Mouse (Mus musculus) frontal cortex, postnatal 36 days (tissue): Measurements from ENCODE around the gene Aldh3b3.
A peak's percentile ranks its signal among the peaks of the same experiment; 100 is the strongest.
"Not testable (repeated sequence)": the region's sequence is repeated elsewhere in the genome, so short reads cannot be mapped to it uniquely, and the experiment has no call there.

Source experiments
- DNase-seq, 2 experiments: peaks; one replicate each; pipeline ENCODE4 v3.0.0; 2022; ENCODE audit warnings: low spot score in 2 of 2

The Aldh3b3 gene

DNA sequence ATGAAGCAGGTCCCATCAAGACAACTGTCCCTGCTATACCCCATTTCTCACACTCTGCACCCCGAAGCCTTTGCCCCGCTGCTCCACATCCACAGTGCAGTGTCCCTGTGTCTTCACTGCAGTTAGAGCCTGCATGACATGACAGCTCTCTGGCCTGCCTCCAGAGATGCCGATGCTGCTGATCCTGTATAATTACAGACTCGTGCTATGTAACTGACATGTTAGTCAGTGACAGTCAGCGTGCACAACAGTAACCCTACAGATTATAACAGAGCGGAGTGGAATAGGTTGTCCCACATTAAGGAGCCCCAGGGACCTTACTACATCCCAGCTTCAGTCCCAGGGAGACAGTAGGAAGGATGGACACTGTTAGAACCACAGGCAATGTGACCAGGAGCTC lies 16.2 kb downstream of the Aldh3b3 start:
- DNase-seq = not testable (repeated sequence)

DNA sequence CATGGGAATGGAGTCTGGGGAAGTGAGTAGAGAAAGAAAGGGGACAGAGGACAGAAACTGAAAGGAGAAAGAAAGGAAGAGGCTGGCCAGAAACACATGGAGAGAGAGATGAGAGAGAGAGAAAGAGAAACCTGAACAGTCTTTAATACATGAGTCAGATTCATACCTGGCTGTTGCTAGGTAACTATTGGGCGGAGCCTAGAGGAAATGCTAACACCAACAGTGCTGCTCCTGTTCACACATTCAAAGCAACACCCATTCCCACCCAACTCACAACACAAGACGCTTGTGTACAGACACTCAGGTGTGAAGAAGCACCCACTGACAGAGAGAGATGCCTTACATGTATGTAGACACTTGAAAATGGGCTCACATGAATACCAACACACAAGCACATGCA lies 17.4 kb downstream of the Aldh3b3 start:
- no peak for DNase-seq

DNA sequence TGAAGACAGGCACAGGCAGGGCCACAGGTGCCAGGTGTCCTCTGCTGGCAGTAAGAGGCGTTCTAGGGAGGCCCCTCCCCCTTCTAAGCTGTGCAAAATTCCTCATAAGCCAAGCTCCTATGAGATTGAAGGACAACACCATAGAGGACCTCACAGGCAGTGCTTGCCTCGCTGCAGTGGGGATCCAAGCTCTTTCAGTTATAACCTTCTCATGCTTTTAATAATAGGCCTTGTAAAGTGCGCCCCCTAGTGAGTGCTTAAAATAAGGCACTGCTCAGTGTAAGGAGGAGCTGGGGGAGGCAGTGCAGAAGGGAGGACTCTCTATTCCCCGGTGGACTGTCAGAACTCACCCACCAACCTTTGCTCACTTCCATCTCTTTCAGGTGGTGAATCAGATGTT lies 21.9 kb downstream of the Aldh3b3 start:
- DNase-seq = peak; percentile 69 to 87

DNA sequence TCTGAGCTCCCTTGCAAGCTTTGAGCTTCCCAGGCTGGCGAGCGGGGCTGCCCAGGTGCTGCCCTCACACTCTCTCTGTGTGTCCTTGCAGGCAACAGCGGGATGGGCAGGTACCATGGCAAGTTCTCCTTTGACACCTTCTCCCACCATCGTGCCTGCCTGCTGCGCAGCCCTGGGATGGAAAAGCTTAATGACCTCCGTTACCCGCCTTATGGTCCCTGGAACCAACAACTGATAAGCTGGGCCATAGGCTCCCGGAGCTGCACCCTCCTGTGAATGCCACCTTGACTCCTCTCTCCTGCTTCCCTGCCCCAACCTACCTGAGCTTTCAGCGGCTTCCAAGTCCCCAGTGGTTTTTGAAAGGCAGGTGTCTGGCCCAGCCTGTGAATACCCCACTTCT lies 22.5 kb downstream of the Aldh3b3 start:
- no peak for DNase-seq

DNA sequence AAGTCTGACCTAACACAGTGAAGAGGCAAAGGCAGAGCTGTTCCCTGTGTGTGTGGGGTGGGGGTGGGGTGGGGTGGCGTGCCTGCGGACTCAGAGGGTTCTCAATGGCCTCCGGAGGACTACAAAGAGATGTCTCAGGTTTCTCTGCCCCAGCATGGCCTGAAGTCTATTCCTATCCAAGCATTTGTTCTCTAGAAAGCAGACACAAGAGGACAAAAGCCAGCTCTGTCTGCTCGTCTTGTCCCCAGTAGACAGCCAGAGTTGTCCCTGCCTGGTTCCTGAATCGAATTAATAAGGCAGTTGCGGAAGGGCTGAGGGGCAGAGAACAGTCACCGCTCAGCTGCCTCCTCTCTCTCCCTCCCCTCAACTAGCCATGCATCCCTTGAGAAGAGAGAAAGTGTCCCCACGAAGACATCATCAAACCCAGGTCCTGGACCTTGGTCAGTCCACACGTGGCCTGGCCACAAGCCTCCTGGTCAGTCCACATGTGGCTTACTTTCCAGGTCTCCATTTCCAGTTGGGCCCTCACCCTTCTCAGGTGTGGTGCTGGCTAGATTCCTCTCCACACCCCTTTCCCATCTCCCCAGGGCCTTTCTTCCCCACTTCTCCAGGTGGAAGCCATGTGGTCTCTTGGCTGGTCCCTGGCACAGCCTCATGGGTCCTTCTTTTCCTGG lies 25.2 kb downstream of the Aldh3b3 start:
- no peak for DNase-seq

DNA sequence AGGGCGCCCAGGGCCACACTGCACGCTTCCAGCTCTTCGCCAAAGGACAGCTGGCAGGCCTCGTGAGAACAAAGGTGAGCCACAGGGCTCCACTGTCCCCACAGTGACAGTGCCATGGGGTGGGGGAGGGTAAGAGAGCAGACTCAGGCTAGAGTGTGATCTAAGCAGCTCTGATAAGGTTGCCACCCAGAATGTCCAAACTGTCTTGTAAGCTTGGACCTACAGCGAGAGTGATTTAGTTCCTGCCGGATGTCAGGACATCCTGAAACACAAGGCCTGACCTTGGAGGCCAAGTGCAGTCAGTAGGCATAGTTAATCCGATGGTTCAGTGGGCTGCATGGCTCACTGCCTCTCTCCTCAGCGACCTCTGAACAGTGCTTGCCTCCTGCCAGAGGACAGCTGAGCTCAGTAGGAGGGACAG lies 26.8 kb downstream of the Aldh3b3 start:
- DNase-seq = no peak

DNA sequence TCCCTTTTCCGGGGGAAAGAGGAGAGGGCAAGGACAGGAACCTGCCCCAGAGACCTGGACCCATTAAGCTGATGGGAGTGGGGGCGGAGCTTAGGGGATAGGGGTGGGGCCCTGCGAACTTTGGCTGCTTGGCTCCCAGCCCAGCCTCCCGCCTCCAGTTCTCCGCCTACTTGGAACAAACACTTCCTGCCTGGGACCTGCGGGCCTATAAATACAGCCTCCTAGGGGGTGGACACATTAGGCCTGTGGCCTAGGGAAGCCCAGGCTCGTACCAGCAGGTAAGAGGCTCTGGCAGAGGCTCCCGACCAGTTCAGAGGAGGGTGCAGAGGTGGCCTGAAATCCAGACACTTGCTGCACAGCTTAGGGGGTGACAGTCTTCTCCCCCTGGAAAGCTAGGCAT lies 27.9 kb downstream of the Aldh3b3 start, which contains the start of gene Acy3:
Gene Acy3 (plus strand): TSS at position 237 of the 400 bp plus-strand sequence.
- DNase-seq = peak; percentile 57 to 58

DNA sequence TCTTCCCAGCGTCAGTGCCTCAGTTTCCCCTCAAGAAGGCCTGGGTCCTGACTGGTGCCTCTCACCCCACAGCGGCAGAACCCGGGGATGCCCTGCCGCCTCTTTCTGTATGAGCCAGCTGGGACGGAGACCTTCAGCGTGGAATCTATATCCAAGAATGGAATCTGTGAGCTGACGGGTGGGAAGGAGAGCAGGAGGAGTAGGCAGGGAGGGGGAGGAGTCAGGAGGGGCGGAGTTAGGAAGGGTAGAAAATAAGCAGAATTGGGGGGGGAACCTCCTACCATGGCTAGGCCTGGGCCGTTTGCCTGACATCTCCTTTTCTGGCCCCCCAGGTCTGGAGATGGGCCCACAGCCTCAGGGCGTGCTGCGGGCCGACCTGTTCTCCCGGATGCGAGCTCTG lies 29.6 kb downstream of the Aldh3b3 start:
- no peak for DNase-seq

DNA sequence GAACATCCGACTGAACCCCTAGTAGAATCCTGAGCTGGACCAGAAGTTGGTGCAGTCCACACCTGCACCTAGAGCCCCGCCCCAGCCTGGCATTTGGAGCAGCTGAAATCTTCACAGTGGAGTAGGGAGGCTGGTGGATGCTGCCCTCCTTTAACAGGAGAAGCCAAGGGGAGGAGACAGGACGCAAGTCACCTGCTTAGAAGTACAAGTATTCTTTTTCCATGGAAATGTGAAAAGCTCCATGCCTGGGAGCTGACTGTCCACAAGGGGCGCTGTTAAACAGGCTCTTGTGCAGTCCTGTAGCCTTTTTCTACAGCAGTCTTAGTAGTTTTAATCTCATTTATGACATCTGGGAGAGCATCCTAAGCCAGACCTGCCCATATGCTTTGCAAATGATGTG lies 30.3 kb downstream of the Aldh3b3 start:
- DNase-seq = no peak

DNA sequence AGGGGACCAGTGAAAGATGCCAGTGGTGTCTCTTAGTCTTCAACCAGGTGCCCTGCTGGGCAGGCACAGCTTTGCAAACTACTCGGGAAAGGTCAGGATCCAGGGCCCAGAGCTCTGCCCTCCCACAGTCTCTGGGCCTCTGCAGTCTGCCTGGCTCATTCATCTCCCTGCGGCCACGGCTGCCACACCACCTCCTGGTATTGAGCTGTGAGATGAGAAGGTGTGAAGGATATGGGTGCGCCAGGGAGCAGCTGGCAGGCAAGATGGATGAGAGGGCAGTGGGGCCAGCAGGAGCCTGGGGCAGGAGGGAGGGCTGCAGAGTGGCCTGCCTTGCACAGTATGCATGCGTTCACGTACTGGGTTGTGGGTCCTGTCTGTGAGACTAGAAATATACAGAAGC lies 32.4 kb downstream of the Aldh3b3 start:
- DNase-seq = no peak

DNA sequence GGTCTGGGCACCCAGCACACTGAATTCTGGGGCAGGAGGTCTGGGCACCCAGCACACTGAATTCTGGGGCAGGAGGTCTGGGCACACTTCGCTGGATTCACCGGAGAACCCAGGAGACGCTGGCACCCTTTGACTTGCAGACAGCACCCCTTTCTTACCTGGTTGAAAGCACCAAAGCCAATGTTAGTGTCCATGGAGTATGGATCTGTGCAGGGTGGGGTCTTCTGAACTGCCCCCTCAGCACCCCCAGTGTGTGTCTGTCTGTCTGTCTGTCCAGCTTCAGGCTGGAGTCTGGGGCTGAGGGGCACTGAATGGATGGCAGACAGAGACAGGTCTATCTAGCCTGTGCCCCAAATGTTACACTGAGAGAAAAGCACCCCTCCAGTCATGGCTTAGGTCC lies 33.1 kb downstream of the Aldh3b3 start:
- DNase-seq = no peak

DNA sequence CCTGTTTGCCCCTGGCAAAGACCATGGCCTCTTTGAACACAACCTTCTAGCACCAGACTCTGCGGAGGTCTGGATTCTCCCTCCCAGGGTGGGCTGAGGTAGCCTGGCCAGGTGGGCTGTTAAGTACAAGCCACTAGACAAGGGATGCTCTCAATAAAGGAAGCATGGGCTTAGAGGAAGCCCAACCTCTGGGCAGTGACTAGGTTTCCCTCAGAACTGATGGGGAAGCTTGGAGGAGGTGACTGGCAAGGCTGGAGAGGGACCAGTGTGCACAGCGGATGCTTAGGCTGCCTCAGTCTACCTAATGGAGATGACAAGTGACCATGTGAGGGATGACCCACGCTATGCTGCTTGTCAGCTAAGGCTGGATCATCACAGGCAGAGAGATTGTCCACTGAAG lies 33.5 kb downstream of the Aldh3b3 start:
- DNase-seq = no peak

DNA sequence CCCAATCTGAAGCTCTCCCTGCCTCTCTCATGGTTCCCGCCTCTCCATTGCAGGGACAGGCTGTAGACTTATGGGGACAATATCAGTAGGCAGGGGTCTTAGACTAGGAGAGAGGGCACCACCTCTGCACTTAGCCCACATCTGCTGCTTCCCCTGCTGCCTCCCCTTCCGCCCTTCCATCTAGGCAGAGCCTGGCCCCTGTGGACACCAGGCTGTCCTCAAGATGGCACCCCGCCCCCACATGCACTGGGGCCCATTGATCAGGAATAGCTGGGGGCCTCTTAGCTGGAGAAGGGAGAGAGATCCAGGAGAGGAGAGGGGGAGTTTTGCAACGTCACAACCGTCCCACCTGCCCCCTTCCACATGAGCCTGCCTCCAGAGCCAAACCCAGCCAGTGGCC lies 34.0 kb downstream of the Aldh3b3 start, which contains the start of gene Tbx10:
Gene Tbx10 (plus strand): TSS at position 337 of the 400 bp plus-strand sequence.
- no peak for DNase-seq

DNA sequence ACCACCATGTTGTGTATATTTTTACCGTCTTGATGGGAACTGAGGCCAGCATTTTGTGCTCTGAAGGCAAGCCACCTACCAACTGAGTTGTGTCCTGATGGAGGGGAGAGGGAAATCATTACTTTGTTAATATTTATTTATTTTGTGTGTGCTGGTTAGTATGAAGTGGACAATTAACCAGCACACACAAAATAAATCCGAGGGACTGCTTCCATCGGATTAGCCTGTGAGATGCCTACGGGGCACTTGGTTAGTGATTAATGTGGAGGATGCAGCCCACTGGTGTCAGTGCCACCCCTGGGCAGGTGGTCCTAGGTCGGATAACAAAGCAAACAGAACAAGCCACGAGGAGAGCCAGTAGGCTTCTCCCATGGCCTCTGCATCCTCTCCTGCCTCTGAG lies 36.5 kb downstream of the Aldh3b3 start:
- no peak for DNase-seq

DNA sequence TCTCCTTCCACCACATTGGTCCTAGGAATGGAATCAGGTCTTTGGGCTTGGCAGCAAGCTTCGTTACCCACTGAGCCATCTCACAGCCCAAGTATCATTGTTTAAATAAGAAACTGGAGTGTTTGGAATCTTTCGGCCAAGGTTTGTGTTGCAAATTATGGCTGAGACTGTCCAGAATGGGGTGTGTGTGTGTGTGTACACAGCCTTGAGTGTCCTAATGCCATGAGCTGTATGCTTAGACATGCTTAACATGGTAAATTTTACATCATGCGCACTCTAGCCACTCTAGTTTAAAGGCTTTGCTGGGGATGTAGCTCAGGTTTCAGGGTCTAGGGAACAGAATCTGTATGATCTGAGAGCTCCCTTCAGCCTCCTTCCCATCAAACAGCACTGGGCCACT lies 37.1 kb downstream of the Aldh3b3 start:
- DNase-seq = no peak

DNA sequence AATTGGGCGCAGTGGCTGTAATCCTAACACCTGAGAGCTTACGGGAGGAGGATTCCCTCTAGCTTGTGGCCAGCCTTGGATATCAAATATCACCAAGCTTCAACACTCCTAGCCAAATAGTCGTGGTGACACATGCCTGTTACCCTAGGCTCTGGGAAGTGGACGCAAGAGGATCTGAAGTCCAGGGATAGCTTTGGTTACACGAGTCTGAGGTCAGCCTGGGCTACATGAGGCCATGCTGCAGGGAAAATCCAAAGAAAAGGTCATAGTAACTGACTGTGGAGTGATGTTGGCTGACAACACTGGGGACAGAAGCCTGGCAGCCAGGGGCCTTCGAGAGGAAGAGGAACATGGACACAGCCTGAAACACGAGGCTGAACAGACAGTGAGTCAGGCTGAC lies 37.7 kb downstream of the Aldh3b3 start:
- DNase-seq = no peak

DNA sequence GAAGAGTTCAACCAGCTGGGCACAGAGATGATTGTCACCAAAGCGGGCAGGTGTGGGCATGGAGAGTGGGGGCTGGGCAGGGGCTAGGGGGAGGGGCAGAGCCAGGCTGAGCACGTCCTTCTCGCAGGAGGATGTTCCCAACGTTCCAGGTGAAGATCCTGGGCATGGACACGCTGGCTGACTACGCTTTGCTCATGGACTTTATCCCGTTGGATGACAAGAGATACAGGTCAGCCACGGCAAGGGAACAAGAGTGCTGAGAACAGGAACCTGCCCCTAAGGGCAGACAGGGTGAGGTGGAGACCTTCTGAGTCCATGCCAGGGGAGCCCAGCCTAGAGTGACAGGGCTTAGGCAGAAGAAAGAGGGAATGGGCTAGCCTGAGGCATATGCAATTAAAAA lies 38.3 kb downstream of the Aldh3b3 start:
- no peak for DNase-seq

DNA sequence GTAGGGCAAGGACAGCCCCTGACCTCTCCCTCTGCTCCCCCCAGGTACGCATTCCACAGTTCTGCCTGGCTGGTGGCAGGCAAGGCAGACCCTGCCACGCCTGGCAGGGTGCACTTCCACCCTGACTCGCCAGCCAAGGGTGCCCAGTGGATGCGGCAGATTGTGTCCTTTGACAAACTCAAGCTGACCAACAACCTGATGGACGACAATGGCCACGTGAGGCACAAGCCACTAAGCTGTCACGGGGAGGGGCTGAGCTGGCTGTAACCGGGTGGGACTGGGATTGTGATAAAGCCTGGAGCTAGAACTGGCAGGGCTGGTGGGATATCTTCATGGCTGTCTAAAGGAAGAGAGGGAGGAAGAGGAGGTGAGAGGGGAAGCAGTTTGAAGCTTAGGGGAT lies 38.8 kb downstream of the Aldh3b3 start:
- no peak for DNase-seq

DNA sequence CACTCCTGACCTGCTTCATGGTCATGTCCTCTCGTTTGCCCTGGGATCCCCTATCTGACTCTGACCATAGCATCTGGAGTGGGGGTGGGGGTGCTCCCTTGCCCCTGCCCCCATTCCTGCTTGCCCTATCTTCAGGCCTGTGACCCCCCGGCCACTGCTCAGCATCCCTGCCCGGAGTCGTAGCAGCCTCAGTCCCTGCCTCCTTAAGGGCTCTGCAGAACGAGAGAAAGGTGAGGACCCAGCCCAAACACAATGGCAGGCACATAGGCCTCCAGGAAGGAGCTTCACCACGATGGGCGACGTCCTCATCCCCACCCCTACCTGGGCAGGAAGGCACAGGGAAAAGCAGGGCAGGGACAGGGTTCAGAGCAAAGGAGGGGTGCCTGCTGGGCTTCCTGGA lies 39.9 kb downstream of the Aldh3b3 start:
- no peak for DNase-seq

DNA sequence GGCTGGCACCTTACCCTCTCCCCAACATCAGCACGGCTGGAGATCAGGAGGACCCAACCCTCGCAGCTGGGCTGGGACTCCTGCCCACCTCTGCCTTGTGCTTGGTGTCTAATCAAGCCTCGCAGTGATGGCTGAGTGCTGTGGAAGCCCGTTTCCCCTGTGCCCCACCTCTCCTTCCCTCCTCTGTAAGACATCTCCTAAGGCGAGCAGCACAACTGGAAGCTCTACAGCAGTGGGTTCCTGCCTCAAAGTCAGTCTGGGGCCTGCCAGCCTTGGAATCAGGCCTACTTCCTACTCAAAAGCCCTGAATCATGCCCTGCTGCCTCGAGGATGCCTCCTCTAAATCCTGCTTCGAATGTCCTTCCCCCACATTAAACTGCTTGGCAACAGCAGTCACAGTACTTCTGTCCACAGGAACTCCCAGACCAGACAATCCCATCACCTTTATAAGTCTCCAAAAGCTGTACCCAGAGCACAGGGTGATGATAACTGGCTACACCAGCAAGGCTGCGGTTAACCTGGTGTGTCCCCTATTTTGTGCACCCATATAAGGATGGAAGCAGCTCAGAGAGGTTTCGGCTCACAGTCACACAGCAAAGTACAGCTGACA lies 40.8 kb downstream of the Aldh3b3 start:
- no peak for DNase-seq

DNA sequence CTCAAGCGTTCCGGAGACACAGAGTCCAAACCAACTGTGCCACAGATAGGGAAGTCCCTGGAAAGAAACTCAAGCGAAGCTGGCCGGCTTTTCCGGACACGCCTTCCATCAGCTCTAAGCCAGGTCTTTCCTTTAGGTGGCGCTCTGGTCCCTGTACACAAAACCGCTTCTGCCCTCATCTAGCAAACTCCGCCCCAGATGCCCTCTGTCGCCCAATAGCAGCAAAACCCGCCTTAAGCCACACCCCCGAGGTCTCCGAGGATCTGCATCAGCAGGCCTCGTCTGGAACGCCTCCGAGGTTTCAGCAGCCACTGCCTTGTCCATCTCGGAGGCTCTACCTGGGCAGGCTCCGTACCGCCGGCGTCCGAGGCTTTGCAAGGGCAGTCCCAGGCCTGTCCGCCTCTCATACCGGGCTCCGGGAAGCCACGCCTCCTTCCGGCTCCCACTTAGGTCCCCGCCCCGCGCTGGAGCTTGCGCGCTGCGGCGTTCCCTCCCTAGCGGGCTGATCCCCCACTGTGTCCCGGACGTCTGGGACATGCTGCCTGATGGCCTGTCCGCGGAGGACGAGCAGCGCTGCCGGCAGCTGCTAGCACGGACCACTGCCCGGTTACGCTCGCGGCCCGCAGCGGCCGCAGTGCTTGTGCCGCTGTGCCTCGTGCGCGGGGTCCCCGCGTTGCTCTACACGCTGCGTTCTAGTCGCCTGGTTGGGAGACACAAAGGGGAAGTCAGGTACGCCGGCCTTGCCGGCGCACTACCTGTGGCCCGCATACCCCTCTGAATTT lies 41.9 kb downstream of the Aldh3b3 start, which contains the start of the genes Nudt8 and Gm49405:
Gene Nudt8 (plus strand): TSS at position 462 of the 782 bp plus-strand sequence.
Gene Gm49405 (plus strand): TSS at position 508 of the 782 bp plus-strand sequence.
- DNase-seq = peak; percentile 97

DNA sequence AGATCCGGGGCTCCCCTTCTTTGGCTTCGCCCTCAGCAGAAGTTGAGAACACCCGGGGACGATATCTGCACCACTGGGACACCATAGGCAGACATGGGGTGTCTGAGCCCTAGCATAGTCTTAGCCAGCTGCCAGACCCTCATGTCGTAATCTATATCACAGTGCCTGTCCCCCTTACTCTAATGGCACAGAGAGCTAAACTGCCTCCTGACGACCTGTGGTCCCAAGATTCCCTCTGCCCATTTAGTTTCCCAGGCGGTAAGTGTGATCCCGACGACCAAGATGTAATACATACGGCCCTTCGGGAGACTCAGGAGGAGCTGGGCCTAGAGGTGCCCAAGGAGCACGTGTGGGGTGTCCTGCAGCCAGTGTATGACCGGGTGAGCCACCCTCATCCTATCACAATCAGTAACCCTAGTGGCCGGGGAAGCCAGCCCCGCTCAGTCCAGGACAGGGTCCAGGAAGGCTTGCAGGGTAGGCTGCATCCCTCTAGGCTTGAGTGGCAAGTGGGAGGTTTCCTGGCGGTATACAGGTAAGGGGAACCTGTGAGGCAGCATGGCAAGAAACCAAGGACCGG lies 42.6 kb downstream of the Aldh3b3 start:
- DNase-seq = no peak
